Mouse (Mus musculus) heart, embryonic 15.5 days (tissue): ENCODE measurements around the gene Wrb. TPM values are rescaled to one million over a fixed set of nuclear protein-coding genes. Genes with fewer than 3 reads are reported as not detected.

Experiments
- ATAC-seq: fragments of 200-750 bp; cut with Nextera tagmentation; replicated peaks from 2 replicates; pipeline ENCODE4 v1.8.0; 2017; ENCODE audit warnings: low read depth, moderate TSS enrichment; ENCODE audit not compliant: insufficient number of reproducible peaks, insufficient read depth, low FRiP score
- H3K27ac ChIP-seq: fragments of 300-500 bp; sonication (generic); 2 replicates; pipeline ENCODE4 v1.5.1; 2015; ENCODE audit warnings: mild to moderate bottlenecking, inconsistent platforms
- H3K27me3 ChIP-seq: fragments of 300-500 bp; sonication (generic); 2 replicates; pipeline ENCODE4 v1.6.1; 2015; ENCODE audit warnings: inconsistent platforms
- H3K36me3 ChIP-seq: fragments of 300-500 bp; sonication (generic); 2 replicates; pipeline ENCODE4 v1.6.1; 2015; ENCODE audit warnings: mild to moderate bottlenecking, inconsistent platforms
- H3K4me1 ChIP-seq: fragments of 300-500 bp; sonication (generic); replicated peaks from 2 replicates; pipeline ENCODE4 v1.6.1; 2015; ENCODE audit warnings: inconsistent platforms
- H3K4me2 ChIP-seq: fragments of 300-500 bp; sonication (generic); 2 replicates; pipeline ENCODE4 v1.6.1; 2015; ENCODE audit warnings: inconsistent platforms, mild to moderate bottlenecking, moderate library complexity
- H3K4me3 ChIP-seq: fragments of 300-500 bp; sonication (generic); 2 replicates; pipeline ENCODE4 v1.5.1; 2015; ENCODE audit warnings: mild to moderate bottlenecking, inconsistent platforms
- H3K9ac ChIP-seq: fragments of 300-500 bp; sonication (generic); 2 replicates; pipeline ENCODE4 v1.6.1; 2015; ENCODE audit warnings: mild to moderate bottlenecking, inconsistent platforms
- H3K9me3 ChIP-seq: fragments of 300-500 bp; sonication (generic); replicated peaks from 2 replicates; pipeline ENCODE4 v1.6.1; 2016; ENCODE audit warnings: inconsistent platforms
- WGBS: fragments of 180-500 bp; shearing (Covaris S2); methylation state at CpG from one replicate; pipeline ENCODE4 v1.1.7; 2015; ENCODE audit warnings: mixed read lengths; 5-methylcytosine and 5-hydroxymethylcytosine counted together
- polyA plus RNA-seq: library from polyadenylated mRNA; unstranded; fragments of >200 nt; fragmentation: Nextera tagmentation; extraction: Ambion mirVana; gene quantifications from 2 replicates; pipeline ENCODE4 v1.2.1, GENCODE M21; 2015

The Wrb gene
- polyA plus RNA-seq, 1 experiment from 2014 or later, result 49.2 TPM

GRCm38 (mm10) chr16:96191531-96192506 lies 46.6 kb downstream of the Wrb start, which contains the start of gene Lca5l:
TSS of gene Lca5l (minus strand) at chr16:96192271.
- H3K4me3 ChIP-seq, result peak within 1 kb of the TSS; percentile 74
- peak; percentile 96 for ATAC-seq
- H3K4me2 ChIP-seq, result peak within 1 kb of the TSS; percentile 78
- peak within 1 kb of the TSS; percentile 72 for H3K9ac ChIP-seq
- peaks cover 8% of the 10 kb centered on the region; the same call in 1 of the 2 replicates for H3K4me1 ChIP-seq
- no peaks in the 10 kb centered on the region for H3K27me3 ChIP-seq
- under 1% methylated on average over 77 of the region's 77 CpGs for WGBS
- H3K9me3 ChIP-seq, result no peaks in the 10 kb centered on the region
- H3K36me3 ChIP-seq, result no peaks in the 10 kb centered on the region
- H3K27ac ChIP-seq, result peak within 1 kb of the TSS; percentile 88

- ATAC-seq, result peak; percentile 95
- Histone ChIP-seq H3K9ac (peak within 1 kb of the TSS; percentile 71), H3K4me3 (peak within 1 kb of the TSS; percentile 57), H3K4me1 (peaks cover 13% of the 10 kb centered on the region), H3K27me3 (no peaks in the 10 kb centered on the region), H3K27ac (peak within 1 kb of the TSS; percentile 97), H3K9me3 (no peaks in the 10 kb centered on the region), H3K36me3 (no peaks in the 10 kb centered on the region), H3K4me2 (peak within 1 kb of the TSS; percentile 63)
- WGBS, result 5% methylated on average over 20 of the region's 20 CpGs
Observed at GRCm38 (mm10) chr16:96199913-96200701, 54.9 kb downstream of the Wrb start, which contains the start of gene Sh3bgr. TSS of gene Sh3bgr (plus strand) at chr16:96200450.

GRCm38 (mm10) chr16:96200702-96201028 lies 55.5 kb downstream of the Wrb start:
- Histone ChIP-seq H3K27ac (peak overlapping the region; percentile 97), H3K4me3 (peak overlapping the region; percentile 57), H3K27me3 (no peaks in the 10 kb centered on the region), H3K4me2 (peak overlapping the region; percentile 63), H3K9ac (peak overlapping the region; percentile 71), H3K36me3 (no peaks in the 10 kb centered on the region), H3K4me1 (peaks cover 18% of the 10 kb centered on the region), H3K9me3 (no peaks in the 10 kb centered on the region)
- ATAC-seq, result no peak
- WGBS, result 16% methylated on average over 9 of the region's 9 CpGs

GRCm38 (mm10) chr16:96201485-96202232 lies 56.5 kb downstream of the Wrb start:
- H3K4me3 ChIP-seq, result peak overlapping the region; percentile 57
- no peaks in the 10 kb centered on the region for H3K36me3 ChIP-seq
- no peak for ATAC-seq
- H3K4me2 ChIP-seq, result peak overlapping the region; percentile 63
- no peaks in the 10 kb centered on the region for H3K27me3 ChIP-seq
- H3K9ac ChIP-seq, result peak overlapping the region; percentile 71
- H3K27ac ChIP-seq, result peak overlapping the region; percentile 97
- H3K9me3 ChIP-seq, result no peaks in the 10 kb centered on the region
- WGBS, result 39% methylated on average over 11 of the region's 11 CpGs
- peaks cover 28% of the 10 kb centered on the region for H3K4me1 ChIP-seq

Other genes with a start within 250 kb of the Wrb start
- gene Psmg1, start 154.4 kb upstream of the Wrb start, polyA plus RNA-seq, result 65.2 and 69.9 TPM in 2 replicates
- 63.6 and 68.1 TPM in 2 replicates for gene Brwd1, start 62.9 kb upstream of the Wrb start, polyA plus RNA-seq
- gene Hmgn1, start 17.7 kb upstream of the Wrb start, polyA plus RNA-seq, result 289 and 315 TPM in 2 replicates
- 1.2 and 1.5 TPM in 2 replicates for gene Lca5l, start 46.9 kb downstream of the Wrb start, polyA plus RNA-seq
- 413 and 595 TPM in 2 replicates for gene Sh3bgr, start 55.0 kb downstream of the Wrb start, polyA plus RNA-seq
- gene B3galt5, start 90.4 kb downstream of the Wrb start, polyA plus RNA-seq, result 0.16 and 1.6 TPM in 2 replicates